Comparison of ENCODE assay signal across 11 mouse cellular contexts in the genomic region with DNA sequence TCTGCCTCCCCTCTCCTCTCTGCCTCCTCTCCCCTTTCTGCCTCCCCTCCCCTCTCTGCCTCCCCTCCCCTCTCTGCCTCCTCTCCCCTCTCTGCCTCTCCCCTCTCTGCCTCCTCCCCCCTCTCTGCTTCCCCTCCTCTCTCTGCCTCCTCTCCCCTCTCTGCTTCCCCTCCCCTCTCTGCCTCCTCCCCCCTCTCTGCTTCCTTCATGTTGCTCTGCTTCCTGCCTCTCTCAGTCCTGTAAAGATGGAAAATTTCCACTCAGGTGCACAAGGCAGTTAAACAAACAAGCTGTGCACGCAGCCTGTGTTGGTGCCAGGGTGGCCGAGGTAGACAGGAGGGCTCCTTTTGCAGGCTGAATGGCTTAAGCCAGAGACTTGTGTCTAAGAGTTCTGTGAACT. TPM values are rescaled to one million over a fixed set of nuclear protein-coding genes. Genes with fewer than 3 reads are reported as not detected.
DNase-seq lines count a peak whose midpoint lies in the region; ATAC-seq and TF ChIP-seq lines count a peak whose summit lies in the region.
"Had no signal": no experiment of that assay in that cellular context is flagged by ENCODE, and none has a peak within 500 bp of the region (broad histone marks: within the 10 kb centered on the region; RNA-seq: fewer than 3 reads in every experiment).

No protein-coding gene starts in this region.

- no peak overlapping the region for H3K27ac ChIP-seq in forebrain, postnatal 0 days (ENCODE audit: low read depth, low read length)
- no peak overlapping the region for H3K27ac ChIP-seq in forebrain, embryonic 12.5 days
- peak overlapping the region; percentile 71; the same call in 1 of the 2 replicates for H3K27ac ChIP-seq in kidney, postnatal 0 days
- H3K27ac ChIP-seq: gastrocnemius, adult 2 months had no signal

- no peak overlapping the region for H3K4me2 ChIP-seq in forebrain, postnatal 0 days (ENCODE audit: low read depth)
- no peak overlapping the region for H3K4me2 ChIP-seq in forebrain, embryonic 12.5 days
- H3K4me2 ChIP-seq in kidney, postnatal 0 days (ENCODE audit: low read length): no peak overlapping the region

- no peak for TF ChIP-seq CTCF in forebrain, postnatal 0 days (IDR thresholded peaks at IDR 0.05; ENCODE audit: low read depth)
- no peak for TF ChIP-seq CTCF in kidney, postnatal 0 days (IDR thresholded peaks at IDR 0.05; ENCODE audit: low read depth)

- H3K4me1 ChIP-seq in forebrain, postnatal 0 days (ENCODE audit: insufficient read depth): no peaks in the 10 kb centered on the region
- H3K4me1 ChIP-seq in forebrain, embryonic 12.5 days: peaks cover 2% of the 10 kb centered on the region; the same call in 1 of the 2 replicates
- peaks cover 14% of the 10 kb centered on the region; the same call in 1 of the 2 replicates for H3K4me1 ChIP-seq in kidney, postnatal 0 days (replicated peaks; ENCODE audit: insufficient read depth, low read length)

- no peak overlapping the region for H3K4me3 ChIP-seq in forebrain, postnatal 0 days (ENCODE audit: low read depth, low read length)
- H3K4me3 ChIP-seq in forebrain, embryonic 12.5 days (replicated peaks): no peak overlapping the region
- no peak overlapping the region for H3K4me3 ChIP-seq in kidney, postnatal 0 days (replicated peaks; ENCODE audit: low read depth, low read length)
- H3K4me3 ChIP-seq: gastrocnemius, adult 2 months; myocyte had no signal

- 13% methylated on average over 2 of the region's 2 CpGs for WGBS in forebrain, postnatal 0 days
- WGBS in forebrain, embryonic 12.5 days: 20% methylated on average over 2 of the region's 2 CpGs
- WGBS in kidney, postnatal 0 days: 4% methylated on average over 2 of the region's 2 CpGs

- ATAC-seq in forebrain, postnatal 0 days: peak; percentile 20; the same call in 1 of the 2 replicates
- ATAC-seq in forebrain, embryonic 12.5 days (ENCODE audit: low FRiP score): no peak
- ATAC-seq in kidney, postnatal 0 days (replicated peaks; ENCODE audit: low FRiP score, low read depth): no peak

- H3K9me3 ChIP-seq in forebrain, postnatal 0 days (ENCODE audit: low read length): no peaks in the 10 kb centered on the region
- no peaks in the 10 kb centered on the region for H3K9me3 ChIP-seq in forebrain, embryonic 12.5 days
- no peaks in the 10 kb centered on the region for H3K9me3 ChIP-seq in kidney, postnatal 0 days (replicated peaks; ENCODE audit: low read length)

- no peaks in the 10 kb centered on the region for H3K36me3 ChIP-seq in forebrain, postnatal 0 days (ENCODE audit: insufficient read depth)
- H3K36me3 ChIP-seq in forebrain, embryonic 12.5 days (replicated peaks): no peaks in the 10 kb centered on the region
- no peaks in the 10 kb centered on the region for H3K36me3 ChIP-seq in kidney, postnatal 0 days (ENCODE audit: insufficient read depth, low read length)

- no peak for DNase-seq in forebrain, postnatal 0 days
- peak; percentile 19 for DNase-seq in embryo, embryonic 9.5 days (ENCODE audit: extremely low spot score)
- DNase-seq in kidney, postnatal 0 days (ENCODE audit: low spot score): peak; percentile 59
- peak; percentile 29 for DNase-seq in retina, embryonic 14.5 days (ENCODE audit: low spot score)
- DNase-seq in adipocyte (ENCODE audit: low spot score): no peak
- DNase-seq in right cerebral cortex, postnatal 36 days (ENCODE audit: low spot score in 2 of 2): no peak
- no peak for DNase-seq in right cerebral cortex, postnatal 25 days
- DNase-seq: gastrocnemius, adult 2 months had no signal

- H3K27me3 ChIP-seq in forebrain, postnatal 0 days (ENCODE audit: insufficient read depth, low read length): no peaks in the 10 kb centered on the region
- no peaks in the 10 kb centered on the region for H3K27me3 ChIP-seq in forebrain, embryonic 12.5 days
- no peaks in the 10 kb centered on the region for H3K27me3 ChIP-seq in kidney, postnatal 0 days (ENCODE audit: insufficient read depth, low read length)

- no peak overlapping the region for H3K9ac ChIP-seq in forebrain, postnatal 0 days
- H3K9ac ChIP-seq in forebrain, embryonic 12.5 days: no peak overlapping the region
- H3K9ac ChIP-seq in kidney, postnatal 0 days (ENCODE audit: low read depth, low read length): no peak overlapping the region

RNA-seq across cellular contexts. Expression of a gene that starts 15.8 kb away (rescaled TPM):
- not detected in 2 replicates for total RNA-seq in forebrain, postnatal 0 days (2014; rRNA removed)
- not detected in 2 replicates for polyA plus RNA-seq in forebrain, postnatal 0 days (2015; fragmentation: Nextera tagmentation; extraction: Ambion mirVana)
- not detected in 2 replicates for polyA plus RNA-seq in forebrain, embryonic 12.5 days (2016; fragmentation: Nextera tagmentation; extraction: Ambion mirVana)
- 0.08 and 0.12 TPM in 2 replicates for polyA plus RNA-seq in kidney, postnatal 0 days (2015; fragmentation: Nextera tagmentation; extraction: Ambion mirVana)
- total RNA-seq: gastrocnemius, adult 2 months; left cerebral cortex, postnatal 36 days had no signal
- polyA plus RNA-seq: myocyte had no signal

RNA-seq across cellular contexts. Expression of a gene that starts 32.6 kb away (rescaled TPM):
- 4.7 and 5.3 TPM in 2 replicates for total RNA-seq in forebrain, postnatal 0 days (2014; rRNA removed)
- polyA plus RNA-seq in forebrain, postnatal 0 days (2015; fragmentation: Nextera tagmentation; extraction: Ambion mirVana): 5.7 and 8.0 TPM in 2 replicates
- 1.5 and 2.3 TPM in 2 replicates for polyA plus RNA-seq in forebrain, embryonic 12.5 days (2016; fragmentation: Nextera tagmentation; extraction: Ambion mirVana)
- 32.1 and 34.6 TPM in 2 replicates for polyA plus RNA-seq in kidney, postnatal 0 days (2015; fragmentation: Nextera tagmentation; extraction: Ambion mirVana)

RNA-seq across cellular contexts. Expression of a gene that starts 44.6 kb away (rescaled TPM):
- 5.4 and 6.6 TPM in 2 replicates for total RNA-seq in forebrain, postnatal 0 days (2014; rRNA removed)
- polyA plus RNA-seq in forebrain, postnatal 0 days (2015; fragmentation: Nextera tagmentation; extraction: Ambion mirVana): 1.6 and 1.9 TPM in 2 replicates
- 3.3 and 3.4 TPM in 2 replicates for polyA plus RNA-seq in forebrain, embryonic 12.5 days (2016; fragmentation: Nextera tagmentation; extraction: Ambion mirVana)
- 4.0 and 4.7 TPM in 2 replicates for polyA plus RNA-seq in kidney, postnatal 0 days (2015; fragmentation: Nextera tagmentation; extraction: Ambion mirVana)

Comparison
In these comparisons a context has a peak if more than half of its experiments do, and no peak if none do; other contexts are left out.
1. DNase-seq: peak in embryo, embryonic 9.5 days (single experiment), kidney, postnatal 0 days (single experiment) and retina, embryonic 14.5 days (single experiment); none in forebrain, postnatal 0 days (single experiment), adipocyte (single experiment), right cerebral cortex, postnatal 36 days (0 of 2) and right cerebral cortex, postnatal 25 days (single experiment).